Comparison of ENCODE assay signal across 8 mouse cellular contexts in genomic region chr1:35759600-35759999, GRCm38 (mm10).
DNase-seq lines count a peak whose midpoint lies in the region.
"Had no signal": no experiment of that assay in that cellular context is flagged by ENCODE, and none has a peak within 500 bp of the region (broad histone marks: within the 10 kb centered on the region; RNA-seq: fewer than 3 reads in every experiment).

No protein-coding gene starts in this region.

- DNase-seq in right cerebral cortex, adult 18-20 months, result peak; percentile 64
- no peak for DNase-seq in right cerebral cortex, postnatal 4 days
- DNase-seq in fibroblast of lung, adult 2 months (ENCODE audit: low read depth), result peak; percentile 16
- DNase-seq in layer of hippocampus, postnatal 14 days (ENCODE audit: low spot score in 2 of 2), result peak; percentile 26 to 45
- DNase-seq in yolk sac, embryonic 10.5 days (ENCODE audit: low spot score), result no peak
- no peak for DNase-seq in spleen, postnatal 14 days (ENCODE audit: low spot score in 2 of 2)
- DNase-seq in urinary bladder, postnatal 4 days (ENCODE audit: low spot score in 2 of 2), result no peak
- DNase-seq: midbrain, embryonic 14.5 days had no signal

Comparison
In these comparisons a context has a peak if more than half of its experiments do, and no peak if none do; other contexts are left out.
1. DNase-seq: peak in right cerebral cortex, adult 18-20 months (single experiment), fibroblast of lung, adult 2 months (single experiment) and layer of hippocampus, postnatal 14 days (2 of 2); none in right cerebral cortex, postnatal 4 days (single experiment), yolk sac, embryonic 10.5 days (single experiment), spleen, postnatal 14 days (0 of 2) and urinary bladder, postnatal 4 days (0 of 2).